Mouse (Mus musculus) olfactory bulb, adult 2 months (tissue): ENCODE results near the gene Aebp2.

Experiments used
- CTCF ChIP-seq: fragments of 200-500 bp; IDR thresholded peaks from 2 replicates; pipeline ENCODE4 v1.5.1; 2012; ENCODE audit warnings: low read depth, mild to moderate bottlenecking, low read length, moderate library complexity; ENCODE audit not compliant: insufficient read depth
- POLR2A ChIP-seq: fragments of 200-500 bp; IDR thresholded peaks from 2 replicates; pipeline ENCODE4 v1.6.1; 2012; ENCODE audit warnings: mild to moderate bottlenecking, low read depth, low read length, moderate library complexity; ENCODE audit not compliant: insufficient read depth

DNA sequence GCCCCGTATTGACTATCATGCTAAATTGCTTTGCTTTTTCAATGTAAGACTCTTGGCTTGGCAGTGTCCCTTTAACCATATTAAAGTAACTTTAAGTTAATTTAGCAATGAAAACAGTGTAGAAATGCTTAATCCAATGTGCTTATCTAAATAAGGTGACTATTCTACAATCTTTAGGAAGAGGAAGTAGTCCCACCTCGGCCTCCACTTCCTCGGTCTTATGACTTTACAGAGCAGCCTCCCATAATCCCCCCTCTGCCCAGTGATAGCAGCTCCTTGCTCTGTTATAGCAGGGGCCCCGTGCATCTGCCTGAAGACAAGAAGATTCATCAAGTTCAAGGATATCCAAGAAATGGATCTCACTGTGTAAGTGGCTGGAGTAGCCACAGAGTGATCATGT, 42.3 kb upstream of the Aebp2 start:
- TF ChIP-seq CTCF, result no peak
- TF ChIP-seq POLR2A, result no peak
